Mouse (Mus musculus): ENCODE measurements at regions not wholly inside any gene's neighbourhood (a gene's known extent, or its start where the extent isn't known, plus 50 kb on each side); places are given as distances from the start of the nearest gene placed in this dataset.

DNA sequence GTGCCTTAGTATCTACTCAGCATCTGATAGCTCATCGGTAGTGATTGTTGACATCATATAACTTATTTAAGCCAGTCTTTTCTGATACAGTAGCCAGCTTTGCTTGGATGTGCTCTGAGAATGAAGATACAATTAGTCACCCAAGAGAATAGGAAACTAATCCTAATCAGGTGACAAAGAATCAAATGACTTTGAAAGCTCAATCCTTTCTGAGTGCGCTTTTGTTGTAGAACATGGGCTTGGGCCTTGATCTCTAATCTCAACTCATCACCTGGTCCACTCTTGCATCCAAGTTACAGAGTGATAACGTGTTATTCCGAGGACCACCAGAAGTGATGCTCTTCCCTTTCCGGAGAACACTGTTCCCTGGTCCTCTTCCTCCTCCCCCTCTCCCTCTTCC, 86.9 kb upstream of the Cpm start:
- TF ChIP-seq CTCF (IDR thresholded peaks at IDR 0.05; ENCODE audit: low read depth) (no peak), EP300 (optimal IDR thresholded peaks at IDR 0.05) (no peak)
